Mouse (Mus musculus) CD4-positive helper T cell, adult 2 months (primary cell): ENCODE results near the gene Il34.
"Not testable (repeated sequence)": the region's sequence is repeated elsewhere in the genome, so short reads cannot be mapped to it uniquely, and the experiment has no call there.

Experiments used
- DNase-seq: peaks from one replicate; pipeline ENCODE4 v3.0.0-alpha.2; 2012; ENCODE audit warnings: low read depth, missing footprints, low spot score

Gene Il34

GRCm38 (mm10) chr8:110810481-110811065 lies 4.8 kb upstream of the Il34 start:
- no peak for DNase-seq

GRCm38 (mm10) chr8:110809831-110810230 lies 4.1 kb upstream of the Il34 start:
- no peak for DNase-seq

GRCm38 (mm10) chr8:110808495-110809472 lies 3.1 kb upstream of the Il34 start:
- no peak for DNase-seq

- no peak for DNase-seq
Measured at GRCm38 (mm10) chr8:110806146-110806545, 422 bp upstream of the Il34 start.

- no peak for DNase-seq
Measured at GRCm38 (mm10) chr8:110804825-110805514, 754 bp downstream of the Il34 start.

- DNase-seq = no peak
Measured at GRCm38 (mm10) chr8:110803856-110804255, 1.9 kb downstream of the Il34 start.

- no peak for DNase-seq
Measured at GRCm38 (mm10) chr8:110802988-110803387, 2.7 kb downstream of the Il34 start.

GRCm38 (mm10) chr8:110797086-110797485 lies 8.6 kb downstream of the Il34 start:
- no peak for DNase-seq

- no peak for DNase-seq
Measured at GRCm38 (mm10) chr8:110794363-110794965, 11.3 kb downstream of the Il34 start.

- DNase-seq = no peak
Measured at GRCm38 (mm10) chr8:110793936-110794335, 11.8 kb downstream of the Il34 start.

GRCm38 (mm10) chr8:110793511-110793910 lies 12.2 kb downstream of the Il34 start:
- DNase-seq = no peak

GRCm38 (mm10) chr8:110792574-110793200 lies 13.0 kb downstream of the Il34 start:
- DNase-seq = no peak

GRCm38 (mm10) chr8:110791164-110791563 lies 14.6 kb downstream of the Il34 start:
- DNase-seq = no peak

GRCm38 (mm10) chr8:110790270-110790669 lies 15.5 kb downstream of the Il34 start:
- no peak for DNase-seq

GRCm38 (mm10) chr8:110789571-110789970 lies 16.2 kb downstream of the Il34 start:
- no peak for DNase-seq

- no peak for DNase-seq
Measured at GRCm38 (mm10) chr8:110788981-110789380, 16.7 kb downstream of the Il34 start.

GRCm38 (mm10) chr8:110787411-110787954 lies 18.2 kb downstream of the Il34 start:
- no peak for DNase-seq

- DNase-seq = no peak
Measured at GRCm38 (mm10) chr8:110786934-110787333, 18.8 kb downstream of the Il34 start.

GRCm38 (mm10) chr8:110786501-110786900 lies 19.2 kb downstream of the Il34 start:
- DNase-seq = not testable (repeated sequence)

GRCm38 (mm10) chr8:110785366-110785765 lies 20.4 kb downstream of the Il34 start:
- DNase-seq = no peak
